Mouse (Mus musculus) forebrain, embryonic 16.5 days (tissue): ENCODE data around the gene Tmprss11a. TPM values are rescaled to one million over a fixed set of nuclear protein-coding genes. Genes with fewer than 3 reads are reported as not detected.

Source experiments
- ATAC-seq: fragments of 200-750 bp; cut with Nextera tagmentation; 2 replicates; pipeline ENCODE4 v1.8.0; 2017; ENCODE audit warnings: mild to moderate bottlenecking, moderate library complexity
- H3K27ac ChIP-seq: fragments of 300-500 bp; sonication (generic); 2 replicates; pipeline ENCODE4 v1.5.1; 2014; ENCODE audit warnings: low read length, control low read depth
- H3K27me3 ChIP-seq: fragments of 300-500 bp; sonication (generic); replicated peaks from 2 replicates; pipeline ENCODE4 v1.6.1; 2014; ENCODE audit warnings: low read length; ENCODE audit not compliant: control insufficient read depth, insufficient read depth
- H3K36me3 ChIP-seq: fragments of 300-500 bp; sonication (generic); 2 replicates; pipeline ENCODE4 v1.6.1; 2014; ENCODE audit not compliant: control insufficient read depth, insufficient read depth
- H3K4me1 ChIP-seq: fragments of 300-500 bp; sonication (generic); replicated peaks from 2 replicates; pipeline ENCODE4 v1.6.1; 2014; ENCODE audit warnings: low read length; ENCODE audit not compliant: control insufficient read depth, insufficient read depth
- H3K4me2 ChIP-seq: fragments of 300-500 bp; sonication (generic); 2 replicates; pipeline ENCODE4 v1.6.1; 2014; ENCODE audit warnings: mild to moderate bottlenecking, low read length, control low read depth
- H3K4me3 ChIP-seq: fragments of 300-500 bp; sonication (generic); replicated peaks from 2 replicates; pipeline ENCODE4 v1.5.1; 2014; ENCODE audit warnings: mild to moderate bottlenecking, low read length, control low read depth
- H3K9ac ChIP-seq: fragments of 300-500 bp; sonication (generic); replicated peaks from 2 replicates; pipeline ENCODE4 v1.6.1; 2014; ENCODE audit warnings: low read depth, low read length, control low read depth
- H3K9me3 ChIP-seq: fragments of 300-500 bp; sonication (generic); 2 replicates; pipeline ENCODE4 v1.6.1; 2016; ENCODE audit warnings: low read length; ENCODE audit not compliant: control insufficient read depth
- WGBS: fragments of 180-500 bp; shearing (Covaris S2); extraction: QIAGEN DNeasy Blood & Tissue Kit; methylation state at CpG from one replicate; pipeline ENCODE4 v1.1.7; 2014; 5-methylcytosine and 5-hydroxymethylcytosine counted together
- polyA plus RNA-seq: library from polyadenylated mRNA; unstranded; fragments of >200 nt; fragmentation: Nextera tagmentation; extraction: Ambion mirVana; gene quantifications from 2 replicates; pipeline ENCODE4 v1.2.1, GENCODE M21; 2015

Tmprss11a gene
- polyA plus RNA-seq, 1 experiment from 2014 or later: not detected

GRCm38 (mm10) chr5:86431096-86431495 is 37.7 kb downstream of the Tmprss11a start:
- no peaks in the 10 kb centered on the region for H3K4me1 ChIP-seq
- ATAC-seq: no peak
- H3K9me3 ChIP-seq: no peaks in the 10 kb centered on the region
- no peak overlapping the region for H3K9ac ChIP-seq
- no peaks in the 10 kb centered on the region for H3K36me3 ChIP-seq
- no peaks in the 10 kb centered on the region for H3K27me3 ChIP-seq
- H3K4me3 ChIP-seq: no peak overlapping the region
- H3K27ac ChIP-seq: no peak overlapping the region
- H3K4me2 ChIP-seq: no peak overlapping the region
- WGBS: 75% methylated on average over 5 of the region's 5 CpGs

GRCm38 (mm10) chr5:86421323-86422028 is 47.3 kb downstream of the Tmprss11a start:
- H3K9me3 ChIP-seq: no peaks in the 10 kb centered on the region
- no peak overlapping the region for H3K4me2 ChIP-seq
- no peak for ATAC-seq
- no peak overlapping the region for H3K9ac ChIP-seq
- no peaks in the 10 kb centered on the region for H3K27me3 ChIP-seq
- no peaks in the 10 kb centered on the region for H3K36me3 ChIP-seq
- no peaks in the 10 kb centered on the region for H3K4me1 ChIP-seq
- 38% methylated on average over 3 of the region's 3 CpGs for WGBS
- H3K4me3 ChIP-seq: no peak overlapping the region
- no peak overlapping the region for H3K27ac ChIP-seq

- no peak overlapping the region for H3K27ac ChIP-seq
These were observed 49.3 kb downstream of the Tmprss11a start for GRCm38 (mm10) chr5:86419494-86419893.

GRCm38 (mm10) chr5:86414280-86414679 is 54.5 kb downstream of the Tmprss11a start:
- Histone ChIP-seq H3K4me1 (no peaks in the 10 kb centered on the region), H3K36me3 (no peaks in the 10 kb centered on the region), H3K27ac (no peak overlapping the region), H3K9me3 (no peaks in the 10 kb centered on the region), H3K9ac (no peak overlapping the region), H3K27me3 (no peaks in the 10 kb centered on the region), H3K4me3 (no peak overlapping the region), H3K4me2 (no peak overlapping the region)
- no peak for ATAC-seq
- 87% methylated on average over 7 of the region's 7 CpGs for WGBS

More at GRCm38 (mm10) chr5:86419494-86419893, 49.3 kb downstream of the Tmprss11a start:
- no peak overlapping the region for H3K4me3 ChIP-seq
- H3K4me1 ChIP-seq: no peaks in the 10 kb centered on the region
- H3K9me3 ChIP-seq: no peaks in the 10 kb centered on the region
- no peak overlapping the region for H3K9ac ChIP-seq
- no peak for ATAC-seq
- no peak overlapping the region for H3K4me2 ChIP-seq
- H3K36me3 ChIP-seq: no peaks in the 10 kb centered on the region
- WGBS: 31% methylated on average over 4 of the region's 4 CpGs
- H3K27me3 ChIP-seq: no peaks in the 10 kb centered on the region

- Histone ChIP-seq H3K4me2 (no peak overlapping the region), H3K27me3 (no peaks in the 10 kb centered on the region), H3K4me3 (no peak overlapping the region), H3K9ac (no peak overlapping the region), H3K36me3 (no peaks in the 10 kb centered on the region), H3K9me3 (no peaks in the 10 kb centered on the region), H3K4me1 (no peaks in the 10 kb centered on the region), H3K27ac (no peak overlapping the region)
- WGBS: 27% methylated on average over 3 of the region's 3 CpGs
- ATAC-seq: no peak
These were observed 58.0 kb downstream of the Tmprss11a start for GRCm38 (mm10) chr5:86410815-86411214.

GRCm38 (mm10) chr5:86407941-86408340 is 60.8 kb downstream of the Tmprss11a start:
- WGBS: 98% methylated on average over 2 of the region's 2 CpGs
- no peak overlapping the region for H3K4me2 ChIP-seq
- ATAC-seq: no peak
- no peaks in the 10 kb centered on the region for H3K36me3 ChIP-seq
- H3K4me1 ChIP-seq: no peaks in the 10 kb centered on the region
- no peaks in the 10 kb centered on the region for H3K9me3 ChIP-seq
- no peak overlapping the region for H3K4me3 ChIP-seq
- H3K27me3 ChIP-seq: no peaks in the 10 kb centered on the region
- no peak overlapping the region for H3K27ac ChIP-seq
- H3K9ac ChIP-seq: no peak overlapping the region

- H3K9ac ChIP-seq: no peak overlapping the region
- no peak for ATAC-seq
- WGBS: 82% methylated on average over 3 of the region's 3 CpGs
- no peaks in the 10 kb centered on the region for H3K27me3 ChIP-seq
- H3K4me1 ChIP-seq: no peaks in the 10 kb centered on the region
- H3K27ac ChIP-seq: no peak overlapping the region
- no peaks in the 10 kb centered on the region for H3K36me3 ChIP-seq
- H3K4me3 ChIP-seq: no peak overlapping the region
- no peak overlapping the region for H3K4me2 ChIP-seq
- H3K9me3 ChIP-seq: no peaks in the 10 kb centered on the region
These were observed 61.6 kb downstream of the Tmprss11a start for GRCm38 (mm10) chr5:86407191-86407590.

- no peaks in the 10 kb centered on the region for H3K27me3 ChIP-seq
- no peak within 1 kb of the TSS for H3K27ac ChIP-seq
- no peaks in the 10 kb centered on the region for H3K36me3 ChIP-seq
- no peaks in the 10 kb centered on the region for H3K9me3 ChIP-seq
- 74% methylated on average over 3 of the region's 3 CpGs for WGBS
- H3K4me1 ChIP-seq: no peaks in the 10 kb centered on the region
- H3K4me3 ChIP-seq: no peak within 1 kb of the TSS
- H3K4me2 ChIP-seq: no peak within 1 kb of the TSS
- no peak for ATAC-seq
- no peak within 1 kb of the TSS for H3K9ac ChIP-seq
These were observed 95.5 kb downstream of the Tmprss11a start, which contains the start of gene Tmprss11d for GRCm38 (mm10) chr5:86373320-86373719. Tmprss11d (minus strand) TSS chr5:86373420.
